Mouse (Mus musculus): ENCODE measurements around the gene Gpr142.

Gene Gpr142

DNA sequence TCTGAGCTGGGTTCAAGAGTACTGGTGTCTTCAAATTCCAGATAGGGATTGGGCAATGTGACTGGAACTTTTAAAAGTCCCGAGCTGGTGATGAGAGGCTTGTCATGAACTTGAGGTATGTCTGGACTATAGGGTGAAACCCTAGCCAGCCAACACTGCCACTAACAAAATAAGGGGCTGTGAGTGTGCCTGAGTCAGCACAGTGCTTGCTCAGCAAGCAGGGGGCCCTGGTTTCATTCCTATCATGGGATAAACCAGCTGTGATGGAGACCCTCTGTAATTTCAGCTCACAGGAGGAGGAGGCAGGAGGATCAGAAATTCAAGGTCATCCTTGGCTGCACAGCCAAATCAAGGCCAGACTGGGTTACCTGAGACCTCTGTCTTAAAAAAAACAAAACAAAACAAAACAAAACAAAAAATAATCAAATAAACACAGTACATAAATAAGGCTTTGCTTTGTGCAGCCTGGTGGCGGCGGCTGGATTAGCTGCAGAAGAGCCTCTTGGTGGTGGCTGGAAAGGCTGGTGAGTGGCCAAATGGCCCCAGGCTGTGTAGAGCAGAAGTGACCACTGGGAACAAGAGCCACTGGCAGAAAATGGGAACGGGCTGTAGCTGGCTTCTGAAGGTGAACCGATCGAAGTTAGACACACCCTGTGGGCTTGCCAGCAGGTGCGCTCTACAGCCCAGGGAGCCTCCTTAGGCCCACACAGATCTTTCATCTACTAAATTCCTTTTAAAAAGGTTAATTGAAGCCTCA lies 45.9 kb downstream of the Gpr142 start:
- DNase-seq (ENCODE audit: low spot score), result no peak

DNA sequence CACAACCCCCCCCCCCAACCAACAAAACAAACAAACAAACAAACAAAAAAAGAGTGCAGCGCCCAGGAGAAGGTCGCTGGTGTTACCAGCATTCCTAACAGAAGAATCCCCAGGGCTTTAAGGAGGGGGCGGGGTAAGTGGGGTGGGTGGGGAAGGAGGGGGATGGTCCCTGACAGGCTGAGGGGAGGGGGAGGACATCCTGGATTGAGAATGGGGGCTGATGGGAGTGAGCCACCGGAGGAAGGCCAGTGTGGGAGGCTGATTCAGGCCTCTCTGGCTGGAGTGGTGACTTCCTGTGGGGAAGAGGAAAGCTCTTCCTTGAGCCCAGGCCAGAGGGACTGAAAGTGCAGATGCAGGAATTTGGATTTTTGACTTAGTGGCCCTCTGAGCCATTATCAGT lies 47.6 kb downstream of the Gpr142 start:
- DNase-seq (ENCODE audit: low spot score), result no peak

DNA sequence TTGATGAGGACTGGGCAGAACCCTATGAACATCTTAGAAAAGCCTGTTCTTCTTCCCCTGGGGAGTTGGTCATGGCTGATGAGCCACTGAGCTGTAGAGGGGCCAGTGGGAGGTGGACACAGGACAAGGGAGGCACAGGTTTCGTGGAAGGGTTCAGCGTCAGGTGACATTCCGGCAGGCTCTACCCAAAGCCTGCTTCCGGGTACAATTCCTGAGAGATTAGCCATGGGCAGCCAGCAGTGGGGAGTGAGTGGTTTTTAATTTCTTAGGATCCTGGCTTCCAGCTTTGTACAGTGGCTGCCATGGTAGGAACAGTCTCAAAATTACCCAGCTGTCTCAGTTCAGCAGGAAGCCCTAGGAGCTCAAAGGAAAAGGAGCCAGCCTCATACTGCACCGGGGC lies 48.3 kb downstream of the Gpr142 start:
- DNase-seq (ENCODE audit: low spot score), result no peak

DNA sequence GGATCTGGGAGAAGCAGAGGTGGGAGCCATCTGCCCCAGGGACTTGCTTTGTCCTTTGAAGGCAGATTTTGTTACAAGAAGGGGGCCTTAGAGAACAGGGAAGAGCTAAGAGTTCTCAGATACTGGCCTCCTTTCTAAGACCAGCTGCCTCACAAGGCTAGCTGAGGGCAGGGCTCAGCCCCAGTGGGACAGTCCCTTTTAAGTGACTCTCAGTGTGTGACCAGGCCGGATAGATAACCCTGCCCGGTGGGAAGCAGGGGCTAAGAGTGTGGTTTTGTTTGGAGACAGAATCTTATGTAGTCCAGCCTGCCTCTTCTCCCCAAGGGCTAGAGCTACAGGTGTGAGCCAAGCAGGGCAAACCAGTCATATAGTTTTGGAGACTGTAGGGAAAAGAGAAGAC lies 50.8 kb downstream of the Gpr142 start:
- no peak for DNase-seq (ENCODE audit: low spot score)

DNA sequence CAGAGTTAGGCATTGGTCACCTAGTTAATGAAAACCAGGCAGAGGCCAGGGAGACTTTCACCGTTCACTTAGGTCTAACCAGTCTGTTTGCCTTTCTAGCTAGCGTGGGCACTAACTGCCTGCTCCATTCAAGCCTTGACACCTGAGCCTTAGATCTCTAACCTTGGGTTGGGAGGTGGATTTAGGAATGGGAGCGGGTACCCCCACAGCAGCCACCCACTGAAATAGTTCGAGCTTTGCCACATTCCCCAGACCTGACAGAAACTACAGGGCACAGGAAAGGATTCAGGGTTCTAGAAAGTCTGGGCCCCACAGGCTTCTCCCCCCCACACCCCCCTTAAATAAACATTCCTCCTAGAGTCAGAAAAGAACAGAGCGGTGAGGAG lies 51.3 kb downstream of the Gpr142 start:
- DNase-seq (ENCODE audit: low spot score), result no peak

DNA sequence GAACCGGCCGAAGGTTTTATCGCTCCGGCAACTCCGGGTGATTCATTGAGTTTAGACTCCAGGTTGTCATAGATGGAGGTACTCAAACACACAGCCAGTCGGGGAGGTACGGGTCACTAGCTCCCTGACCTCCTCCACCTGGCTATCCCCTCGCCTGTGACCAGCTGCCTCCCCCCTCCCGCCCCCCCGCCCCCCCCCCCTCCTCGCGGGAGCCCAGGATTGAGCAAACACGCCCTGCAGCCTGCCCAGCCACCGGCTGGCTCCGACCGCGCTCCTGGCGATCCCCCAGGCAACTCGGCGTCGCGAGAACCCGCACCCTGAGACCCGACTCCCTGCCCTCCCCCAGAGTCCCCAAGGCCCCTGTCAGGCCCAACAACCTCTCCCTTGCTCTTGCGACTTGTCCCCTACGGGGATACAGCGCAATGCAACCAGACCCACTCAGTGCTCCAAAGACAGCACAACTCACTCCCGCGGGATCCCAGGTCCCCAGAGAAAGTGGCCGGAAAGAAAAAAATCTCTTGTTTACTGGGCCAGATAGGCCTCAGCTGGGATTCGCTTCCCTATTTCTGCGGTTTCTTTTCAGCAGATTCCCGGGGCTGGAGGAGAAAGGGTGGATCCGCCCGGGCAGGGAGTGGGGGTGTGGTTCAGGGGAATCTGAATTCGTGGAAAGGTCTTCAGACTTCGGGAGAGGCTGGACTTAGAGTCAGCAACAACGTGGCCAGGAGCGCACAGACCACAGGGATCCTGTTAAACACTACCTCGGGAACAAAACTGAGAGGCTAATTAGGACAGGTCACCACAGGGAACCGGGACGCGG lies 51.9 kb downstream of the Gpr142 start, which contains the start of gene Gprc5c:
Gprc5c (plus strand) TSS at position 701 of the 817 bp plus-strand sequence.
- DNase-seq (ENCODE audit: low spot score), result no peak

DNA sequence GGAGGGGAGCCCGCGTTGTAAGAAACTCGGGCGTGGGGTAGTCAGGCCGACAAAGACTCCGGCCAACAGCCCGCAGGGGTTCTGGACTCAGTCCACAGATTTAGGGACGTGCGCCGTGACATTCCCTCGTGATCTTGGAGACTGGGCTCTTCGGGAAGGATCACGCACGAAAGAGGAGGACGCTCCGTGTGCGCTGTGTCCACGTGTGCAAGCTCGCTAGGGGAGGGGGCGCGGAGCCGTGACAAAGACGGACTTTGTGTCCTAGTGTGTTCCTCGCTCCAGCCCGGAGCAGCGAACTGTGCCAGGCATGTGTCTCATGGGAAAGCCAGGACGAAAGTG lies 52.5 kb downstream of the Gpr142 start:
- no peak for DNase-seq (ENCODE audit: low spot score)

DNA sequence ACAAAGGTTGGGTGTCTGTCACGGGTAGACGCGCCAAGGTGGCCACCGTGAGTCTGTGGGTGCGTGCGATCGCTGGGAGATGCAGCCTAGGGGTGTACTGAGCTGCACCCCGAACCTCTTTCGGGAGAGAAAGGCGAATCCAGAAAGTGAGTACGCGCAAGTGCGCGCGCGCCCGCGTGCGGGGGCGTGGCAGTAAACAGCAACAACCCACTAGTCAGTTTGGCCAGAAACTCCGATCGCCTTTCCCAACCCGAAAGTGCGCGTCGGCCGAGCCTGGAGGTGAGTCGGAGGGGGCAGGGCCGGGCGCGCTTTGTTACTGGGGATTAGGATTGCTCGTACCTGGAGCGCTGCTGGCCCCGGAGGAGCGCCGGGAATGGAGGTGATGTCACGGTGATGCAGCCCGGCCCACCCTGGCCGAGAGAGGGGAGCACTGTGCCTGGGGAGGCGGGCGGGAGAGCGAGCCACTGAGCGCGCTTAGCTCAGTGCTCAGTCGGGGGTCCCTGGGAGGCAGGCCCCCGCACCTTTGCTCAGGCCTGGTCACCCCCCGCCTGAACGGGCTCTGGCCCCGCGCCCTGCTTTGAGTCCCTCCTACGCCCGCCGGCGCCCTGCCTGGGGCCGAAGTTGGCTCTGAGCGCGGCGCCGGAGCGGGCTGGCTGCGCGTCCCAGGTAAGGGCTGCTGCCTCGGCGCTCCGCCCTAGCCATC lies 53.0 kb downstream of the Gpr142 start:
- DNase-seq (ENCODE audit: low spot score), result no peak

DNA sequence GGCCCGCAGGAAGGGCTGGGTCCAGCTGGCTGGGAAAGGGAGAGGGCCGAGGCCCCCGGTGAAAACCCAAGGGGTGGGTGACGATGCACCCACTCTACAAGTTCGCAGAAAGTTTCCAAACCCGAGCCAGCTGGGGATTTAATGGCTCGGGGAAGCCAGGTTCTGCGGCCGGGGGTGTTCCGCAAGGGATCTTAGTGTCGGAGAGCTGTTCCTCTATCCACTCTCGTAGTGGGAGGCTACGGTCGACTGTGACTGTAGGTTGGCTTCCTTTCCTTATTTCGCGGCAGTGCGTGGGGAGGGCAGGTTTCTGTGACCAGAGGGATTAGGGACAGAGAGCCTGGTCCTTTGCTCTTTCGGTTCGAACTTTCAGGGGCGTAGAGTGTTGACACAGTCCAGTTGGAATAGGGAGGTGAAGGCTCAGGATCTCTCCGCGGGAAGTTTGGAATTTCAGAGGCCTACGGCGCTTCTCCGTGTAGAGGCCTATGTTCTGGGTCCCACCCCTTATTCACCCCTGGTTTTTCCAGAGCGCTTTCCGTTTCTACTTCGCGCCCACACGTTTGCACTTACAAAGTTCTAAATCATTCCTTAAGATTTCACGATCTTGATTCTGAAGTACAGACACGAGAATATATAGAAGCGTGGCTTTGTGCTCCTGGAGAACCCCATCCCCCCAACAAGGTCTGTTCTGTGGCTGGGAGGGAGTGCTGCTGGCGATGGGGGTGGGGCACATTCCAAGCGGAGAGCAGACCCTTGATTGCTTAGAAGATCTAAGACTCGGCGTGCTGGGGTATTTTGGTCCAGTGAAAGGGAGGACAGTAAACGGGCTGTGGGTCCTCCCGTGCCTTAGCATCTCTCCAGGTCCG lies 53.8 kb downstream of the Gpr142 start:
- no peak for DNase-seq (ENCODE audit: low spot score)

DNA sequence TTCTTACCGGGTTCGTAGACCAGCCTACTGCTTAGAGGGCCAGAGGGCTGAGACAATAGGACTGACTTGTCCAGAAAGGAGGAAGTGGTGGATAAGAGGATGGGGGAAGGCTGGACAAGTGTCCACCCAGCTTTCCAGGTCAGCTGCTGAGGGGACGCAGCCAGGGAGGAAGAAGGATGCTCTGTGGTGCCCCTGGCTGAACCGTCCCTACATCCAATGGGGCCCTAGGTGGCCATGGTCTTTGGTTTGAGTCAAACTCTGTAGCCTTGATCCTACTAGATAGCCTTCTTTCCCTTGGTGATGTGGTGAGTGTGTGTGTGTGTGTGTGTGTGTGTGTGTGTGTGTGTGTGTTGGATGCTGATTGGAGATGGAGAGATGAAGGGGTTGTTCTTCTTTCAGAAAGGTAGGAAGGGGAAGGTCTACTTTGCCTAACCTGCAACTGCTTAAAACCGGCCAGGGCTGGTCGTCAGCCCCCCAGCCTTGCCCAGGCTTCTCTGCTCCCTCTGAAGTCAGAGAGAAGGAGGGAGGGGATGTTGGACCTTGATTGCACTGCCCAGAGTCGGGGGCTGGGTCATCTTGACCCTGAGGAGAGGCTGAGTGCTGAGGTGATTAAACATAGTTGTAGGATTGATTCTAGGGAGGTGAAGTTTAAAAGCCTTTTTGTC lies 54.6 kb downstream of the Gpr142 start:
- DNase-seq (ENCODE audit: low spot score), result no peak

DNA sequence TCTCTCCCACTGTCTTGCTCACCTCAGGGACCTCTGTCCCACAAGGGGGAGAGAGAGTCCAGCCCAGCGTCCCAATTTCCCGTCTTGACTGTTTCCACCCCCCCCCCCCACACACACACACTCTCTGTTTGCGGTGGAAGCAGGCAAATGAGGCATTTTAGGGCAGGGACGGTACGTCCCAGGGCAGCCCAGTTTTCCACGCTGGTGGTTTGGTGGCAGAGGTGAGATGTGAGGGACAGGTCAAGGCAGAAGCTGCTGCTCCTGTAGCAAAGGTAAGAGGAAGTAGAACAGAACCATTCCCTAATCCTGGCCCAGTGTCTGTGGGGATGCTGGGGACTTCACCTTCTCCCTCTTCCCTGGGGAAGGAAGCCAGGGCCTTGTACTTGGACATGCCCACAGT lies 55.9 kb downstream of the Gpr142 start:
- DNase-seq (ENCODE audit: low spot score), result no peak

DNA sequence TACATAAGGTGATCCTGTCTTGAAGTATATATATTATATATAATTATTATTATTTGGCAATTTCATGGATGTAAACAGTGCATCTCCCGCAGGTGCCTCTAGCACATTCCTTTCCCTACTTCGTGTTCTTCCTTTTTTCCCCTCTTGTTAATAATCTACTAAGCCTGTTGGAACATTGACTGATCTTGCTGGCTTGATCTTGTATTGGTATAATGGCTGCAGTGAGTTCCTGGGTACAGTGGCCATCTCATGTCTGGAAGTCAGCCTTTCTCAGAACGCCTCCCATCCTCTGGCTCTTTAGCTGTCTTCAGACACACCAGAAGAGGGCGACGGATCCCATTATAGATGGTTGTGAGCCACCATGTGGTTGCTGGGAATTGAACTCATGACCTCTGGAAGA lies 57.4 kb downstream of the Gpr142 start:
- DNase-seq (ENCODE audit: low spot score), result no peak
